Mouse (Mus musculus) embryo, embryonic 9.5 days (tissue): Measurements from ENCODE around the gene Ptprk.
A peak's percentile ranks its signal among the peaks of the same experiment; 100 is the strongest.

Source experiments
- DNase-seq: peaks from one replicate; pipeline ENCODE4 v3.0.0-alpha.2; 2017; ENCODE audit errors: extremely low spot score

Ptprk gene

DNA sequence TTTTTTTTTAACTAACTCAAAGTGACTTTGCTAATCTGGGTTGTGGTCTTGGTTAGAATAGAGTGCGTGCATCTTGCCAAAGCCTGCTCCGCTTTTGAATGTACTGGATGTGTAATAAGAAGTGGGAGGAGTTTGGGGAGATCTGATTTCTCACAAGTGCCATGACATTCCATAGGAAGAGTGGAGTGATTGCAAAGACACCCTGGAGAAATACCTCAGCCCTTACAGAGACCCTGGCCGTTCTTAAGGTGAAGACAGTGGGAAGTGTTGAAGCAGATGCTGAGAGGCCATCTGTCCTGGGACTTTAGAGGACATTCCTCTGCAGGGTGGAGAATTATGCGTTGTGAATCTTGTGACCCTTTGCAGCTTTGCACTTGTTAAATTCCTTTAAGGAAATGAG lies 110.7 kb downstream of the Ptprk start:
- DNase-seq, result no peak

DNA sequence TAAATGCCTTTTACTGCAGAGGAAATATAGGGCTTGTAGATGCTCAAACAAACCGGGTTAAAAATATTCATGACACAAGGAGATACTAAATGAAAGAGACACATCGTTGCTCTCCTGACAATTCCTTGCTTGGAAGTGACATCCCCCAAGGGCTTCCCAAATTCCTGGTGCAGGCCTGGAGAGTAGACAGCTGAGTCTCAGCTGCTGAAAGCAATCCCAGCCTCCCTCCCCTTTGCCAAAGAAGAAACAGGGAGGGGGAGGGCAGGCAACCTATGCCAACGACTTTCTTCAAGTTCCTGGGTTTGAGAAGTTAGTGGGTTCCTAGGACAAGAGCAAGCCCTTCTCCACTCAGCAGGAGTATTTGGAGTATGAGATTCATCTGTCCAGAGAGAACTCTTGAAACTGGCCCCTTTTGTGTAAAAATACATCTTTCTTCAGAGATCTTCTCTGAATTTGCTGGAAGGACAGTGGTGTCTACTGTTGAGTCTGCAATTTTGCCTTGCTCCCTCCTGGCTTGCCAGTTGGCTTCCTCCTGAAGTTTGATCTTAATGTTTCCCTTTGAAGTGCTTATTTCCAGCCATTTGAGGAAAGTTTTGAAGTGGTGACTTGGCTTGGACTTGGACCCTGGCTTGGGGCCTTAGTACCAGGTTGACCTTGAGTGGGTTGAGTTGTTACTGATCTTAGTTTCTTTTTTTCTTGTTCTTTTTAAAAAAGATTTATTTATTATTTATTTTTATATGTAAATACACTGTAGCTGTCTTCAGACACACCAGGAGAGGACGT lies 111.6 kb downstream of the Ptprk start:
- DNase-seq, result no peak

DNA sequence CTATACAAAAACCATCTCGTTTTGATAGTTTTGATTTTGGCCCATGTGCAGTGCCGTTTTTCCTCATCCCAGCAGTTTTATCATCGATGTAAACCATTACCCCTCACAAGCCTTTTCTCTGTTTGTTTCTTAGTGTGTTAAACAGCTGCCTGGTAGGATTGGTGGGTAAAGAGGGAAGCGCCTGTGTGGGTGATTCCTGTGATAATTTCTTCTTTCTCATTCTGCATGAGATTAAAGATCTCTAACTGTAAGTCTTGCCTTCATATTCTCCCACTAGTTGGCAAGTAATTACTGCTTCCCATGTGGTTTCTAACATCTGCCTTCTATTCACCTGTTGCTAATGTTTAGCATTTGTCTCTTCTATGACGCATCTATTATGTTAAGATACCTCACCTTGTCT lies 116.8 kb downstream of the Ptprk start:
- DNase-seq, result no peak

DNA sequence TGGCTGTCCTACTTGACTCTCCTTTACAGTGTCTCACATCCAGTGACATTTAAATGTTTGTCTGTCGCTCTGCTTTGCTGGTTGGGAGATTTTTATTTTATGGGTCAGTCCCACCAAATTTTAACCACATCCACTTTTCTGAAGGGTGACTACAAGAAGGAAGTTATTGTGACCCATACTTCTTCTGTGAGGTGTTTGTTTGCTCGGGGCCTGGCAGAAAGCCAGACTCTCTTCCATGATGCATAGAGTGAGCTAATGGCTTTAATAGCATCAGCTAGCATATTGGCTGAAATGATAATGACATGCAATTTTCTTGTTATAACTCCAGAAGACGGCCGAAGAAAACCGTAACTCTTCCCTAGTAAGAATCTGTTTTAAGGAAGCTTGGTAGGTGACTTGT lies 119.0 kb downstream of the Ptprk start:
- no peak for DNase-seq

DNA sequence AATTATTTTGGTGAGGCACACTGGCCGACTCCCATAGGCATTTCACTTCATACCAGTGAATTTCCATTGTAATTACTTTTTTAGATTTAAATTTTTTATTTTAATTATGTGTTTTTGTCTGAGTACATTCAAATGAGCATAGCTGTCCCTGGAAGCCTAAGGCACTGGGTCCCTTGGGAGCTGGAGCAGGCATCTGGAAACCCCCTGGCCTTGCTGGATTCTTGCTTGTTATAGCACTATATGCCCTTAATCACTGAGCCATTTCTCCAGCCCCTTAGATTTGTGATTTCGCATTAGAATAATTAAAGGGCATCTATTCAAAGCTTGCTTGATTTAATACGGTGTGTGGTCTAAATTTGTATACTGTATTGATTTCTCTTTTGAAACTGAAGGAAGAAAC lies 126.0 kb downstream of the Ptprk start:
- DNase-seq, result no peak

DNA sequence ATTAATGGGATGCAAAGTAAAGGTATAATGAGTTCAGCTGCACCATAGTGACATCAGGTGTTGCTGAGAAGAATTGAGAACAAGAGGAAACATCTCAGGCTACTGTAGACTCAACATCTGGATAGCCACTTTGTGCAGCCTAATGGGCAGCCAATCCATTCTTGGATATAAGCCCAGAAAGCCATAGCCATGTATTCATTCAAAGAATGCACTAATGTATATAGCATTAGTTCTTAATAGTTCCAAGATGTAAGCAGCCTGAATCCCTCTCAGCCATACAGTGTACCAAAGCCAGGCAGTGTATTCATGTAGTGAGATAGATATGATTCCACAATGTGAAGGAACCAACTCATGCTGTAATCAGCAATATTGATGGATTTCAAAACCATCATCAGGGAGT lies 134.8 kb downstream of the Ptprk start:
- no peak for DNase-seq

DNA sequence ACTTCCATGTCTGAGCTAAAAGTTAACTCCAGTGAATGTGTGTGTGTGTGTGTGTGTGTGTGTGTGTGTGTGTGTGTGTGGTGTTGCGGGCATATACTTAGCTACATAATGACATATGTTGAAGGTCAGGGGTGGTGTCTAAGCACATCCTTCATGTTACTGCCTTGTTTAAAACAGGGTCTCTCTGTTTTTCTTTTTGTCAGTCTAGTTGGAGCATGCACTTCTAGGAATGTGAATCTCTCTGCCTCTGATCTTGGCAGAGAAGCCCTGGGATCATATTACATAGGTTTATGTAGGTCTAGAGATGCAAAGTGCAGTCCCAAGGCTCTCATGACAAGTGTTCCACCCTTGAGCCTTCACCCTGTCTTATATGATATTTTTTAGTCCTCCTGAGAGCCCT lies 137.5 kb downstream of the Ptprk start:
- no peak for DNase-seq

DNA sequence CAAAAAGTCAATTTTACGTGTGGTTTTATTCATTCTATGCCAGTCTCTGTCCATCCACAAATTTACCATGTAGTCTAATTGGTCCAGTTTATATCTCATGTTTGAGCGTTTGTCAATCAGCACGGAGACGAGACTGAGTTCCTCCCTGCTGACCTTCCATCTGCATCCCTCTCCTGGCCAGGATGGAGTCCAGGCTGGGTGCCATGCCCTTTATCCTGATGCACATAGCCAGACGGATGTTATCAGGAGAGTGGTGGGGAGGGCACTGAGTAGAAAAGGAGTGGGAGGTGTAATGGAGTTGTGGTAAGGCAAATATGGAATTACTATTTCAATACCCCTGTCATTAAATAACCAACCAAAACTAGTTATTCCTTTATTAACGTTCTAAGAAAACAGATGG lies 140.5 kb downstream of the Ptprk start:
- DNase-seq, result no peak

DNA sequence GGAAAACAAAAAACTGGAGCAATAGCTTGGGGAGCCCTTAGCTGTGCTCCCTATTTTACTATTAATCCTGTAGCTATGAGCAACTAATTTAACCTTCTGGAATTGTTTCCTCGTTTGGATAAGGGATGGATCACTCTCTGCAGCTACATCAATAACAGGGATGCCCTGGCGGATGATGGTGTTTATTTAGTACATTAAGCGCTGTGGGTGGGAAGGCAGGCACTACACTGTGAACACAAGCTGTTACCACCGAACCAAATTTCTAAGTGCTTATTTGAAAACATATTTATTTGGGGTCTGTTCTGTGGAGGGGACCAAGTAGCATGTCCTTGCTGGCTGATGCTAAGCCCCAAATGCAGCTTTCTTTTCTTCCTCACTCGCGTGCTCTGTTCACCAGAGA lies 149.0 kb downstream of the Ptprk start:
- DNase-seq, result no peak

DNA sequence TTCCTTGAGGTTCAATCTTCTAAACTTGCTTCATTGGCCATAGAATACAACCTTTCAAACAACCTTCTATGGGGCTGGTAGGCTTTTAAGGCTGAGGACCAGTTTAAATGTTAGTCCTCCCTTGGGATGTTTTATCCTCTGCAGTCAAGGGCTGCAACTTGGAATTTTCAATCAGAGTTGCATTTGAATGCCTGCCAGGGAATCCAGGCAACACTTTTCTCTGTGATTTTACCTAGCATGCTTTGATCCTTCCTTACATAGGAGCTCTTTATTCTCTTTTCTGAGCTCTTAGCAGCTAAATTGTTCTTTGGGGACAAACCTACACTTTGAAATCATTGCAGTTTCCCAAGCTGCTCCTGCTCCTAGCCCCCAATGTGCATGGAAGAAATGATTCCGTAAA lies 149.8 kb downstream of the Ptprk start:
- DNase-seq, result no peak

DNA sequence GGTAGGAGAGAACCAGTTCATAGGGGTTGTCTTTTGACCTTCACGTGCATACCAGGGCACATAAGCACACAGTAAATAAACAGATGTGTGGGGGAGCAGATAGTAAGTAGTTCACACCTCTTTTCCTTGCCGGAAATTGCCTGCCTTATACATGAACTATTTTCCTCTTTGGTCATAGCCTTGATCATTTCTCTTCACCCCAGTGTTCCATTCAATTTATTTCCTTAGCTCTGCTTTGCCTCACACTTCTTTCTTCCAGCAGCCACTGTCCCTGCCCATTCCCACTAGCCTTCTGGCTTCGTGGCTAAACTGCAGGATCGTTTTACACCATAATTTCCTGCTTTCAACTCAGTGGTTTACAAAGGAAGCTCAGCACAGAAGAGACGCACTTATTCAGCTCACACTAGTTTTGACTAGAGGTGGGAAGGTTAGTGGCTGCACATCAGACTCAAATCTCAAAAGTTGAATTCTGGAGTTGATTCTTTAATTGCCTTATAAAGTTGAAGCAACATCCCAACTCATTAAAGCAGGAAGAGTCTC lies 151.0 kb downstream of the Ptprk start:
- DNase-seq, result no peak

DNA sequence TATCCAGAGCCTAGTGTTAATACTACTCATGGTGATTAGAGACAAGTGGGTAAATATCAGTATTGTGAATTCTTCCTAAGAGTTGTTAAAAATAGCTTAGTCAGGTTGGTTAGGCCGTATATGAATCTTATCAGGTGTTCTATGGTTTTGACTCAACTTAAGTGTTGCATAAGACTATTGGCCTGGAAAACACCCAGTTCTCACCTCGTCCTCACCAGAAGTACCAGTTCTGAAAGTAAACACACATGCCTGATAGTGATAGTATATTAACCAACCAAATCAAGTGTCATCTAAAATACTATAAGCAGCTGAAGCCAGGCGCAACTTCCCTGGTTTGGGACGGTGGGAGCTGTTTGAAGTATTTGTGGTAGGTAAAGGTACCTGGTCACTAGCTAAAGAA lies 153.1 kb downstream of the Ptprk start:
- DNase-seq, result no peak

DNA sequence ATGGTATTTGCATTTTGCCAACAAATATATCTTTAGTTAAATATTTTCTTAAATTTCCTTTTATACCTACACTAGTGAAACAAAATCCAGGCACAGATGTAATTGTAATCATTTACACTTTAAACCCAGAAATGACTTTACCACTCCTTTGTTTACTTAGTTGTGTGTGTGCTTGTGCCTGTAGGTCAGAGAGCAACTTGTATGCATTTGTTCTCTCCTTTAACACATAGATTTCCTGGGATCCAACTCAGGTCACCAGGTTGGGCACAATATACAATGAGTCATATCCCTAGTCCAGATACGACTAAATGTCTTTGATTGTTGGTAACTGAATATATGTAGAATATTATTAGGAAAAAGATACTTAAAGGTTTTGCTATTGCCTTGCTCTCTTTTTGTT lies 153.6 kb downstream of the Ptprk start:
- no peak for DNase-seq

DNA sequence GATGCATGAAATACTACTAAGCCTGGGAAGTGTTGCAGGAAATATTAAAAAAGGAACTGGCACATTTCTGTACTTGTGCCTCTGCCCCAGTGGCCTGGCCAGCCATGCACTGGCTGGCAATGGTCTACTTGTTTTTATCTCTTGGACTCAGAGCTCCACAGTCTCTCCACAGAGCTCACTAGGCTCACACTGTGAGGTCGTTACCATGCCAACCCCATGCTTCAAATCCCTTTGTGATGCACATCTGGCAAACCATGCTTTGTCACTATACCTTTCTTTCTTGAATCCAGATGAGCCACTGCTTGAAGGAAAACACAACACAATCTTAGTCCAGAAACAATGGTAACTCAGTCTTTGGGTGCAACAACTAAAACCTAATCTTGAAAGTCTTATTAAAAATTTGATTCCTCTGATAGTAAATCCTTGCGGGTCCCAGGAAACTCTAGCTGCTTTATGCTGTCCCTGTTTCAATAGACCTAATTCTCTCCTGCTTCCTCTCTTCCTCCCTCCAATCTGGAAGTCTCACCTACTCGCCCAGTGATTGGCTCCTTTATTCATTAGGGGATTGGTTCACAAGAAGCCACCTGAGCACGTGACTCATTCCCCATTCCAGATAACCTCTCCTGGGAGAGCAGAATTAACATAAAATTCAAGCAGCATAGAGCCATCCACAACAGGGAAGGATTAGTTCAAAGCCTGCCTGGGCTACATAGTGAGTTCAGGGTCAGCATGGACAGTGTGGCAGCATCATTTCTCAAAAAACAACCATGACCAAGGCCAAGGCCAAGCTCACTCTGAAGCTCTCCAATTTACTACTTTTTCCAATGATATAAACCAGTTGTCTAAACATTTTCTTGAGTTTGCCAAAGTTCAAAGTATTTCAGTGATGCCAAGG lies 157.9 kb downstream of the Ptprk start:
- peak; percentile 47 for DNase-seq

DNA sequence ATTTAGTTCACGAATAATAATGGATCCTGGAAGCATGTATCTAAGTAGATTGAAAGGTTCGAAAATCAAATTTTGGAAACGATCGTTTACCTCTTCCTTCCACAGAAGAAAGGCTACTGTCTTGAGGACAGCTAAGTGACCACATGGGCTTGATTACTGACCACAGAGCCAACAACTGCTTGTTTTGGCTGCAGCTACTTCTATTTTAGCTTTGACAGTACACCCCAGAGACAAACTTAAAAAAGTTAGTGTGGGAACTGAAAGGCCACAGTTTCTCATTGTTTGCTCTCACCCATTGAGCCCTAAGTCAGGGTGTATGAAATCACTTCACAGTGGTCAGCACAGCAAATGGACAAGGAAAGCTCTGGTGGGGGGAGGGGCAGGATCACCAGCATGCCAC lies 174.4 kb downstream of the Ptprk start:
- no peak for DNase-seq

DNA sequence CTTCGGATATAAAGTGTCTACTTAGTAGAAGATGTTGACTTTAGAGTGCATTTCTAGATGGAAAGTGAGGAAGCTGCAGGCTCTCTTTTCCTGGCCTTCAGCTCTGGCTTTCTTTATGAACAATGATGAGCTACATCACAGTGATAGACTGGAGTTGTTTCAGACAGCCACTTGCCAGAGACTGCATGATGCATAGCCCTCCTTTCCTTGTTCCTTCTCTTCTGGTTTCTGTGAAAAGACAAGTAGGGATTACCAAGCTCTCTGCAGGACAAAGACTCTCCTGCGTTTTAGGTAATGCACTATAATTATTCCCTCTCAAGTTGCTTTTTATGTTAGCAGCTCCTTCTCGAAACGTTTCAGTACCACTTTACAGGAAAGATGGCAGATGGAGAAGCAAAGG lies 176.8 kb downstream of the Ptprk start:
- no peak for DNase-seq

DNA sequence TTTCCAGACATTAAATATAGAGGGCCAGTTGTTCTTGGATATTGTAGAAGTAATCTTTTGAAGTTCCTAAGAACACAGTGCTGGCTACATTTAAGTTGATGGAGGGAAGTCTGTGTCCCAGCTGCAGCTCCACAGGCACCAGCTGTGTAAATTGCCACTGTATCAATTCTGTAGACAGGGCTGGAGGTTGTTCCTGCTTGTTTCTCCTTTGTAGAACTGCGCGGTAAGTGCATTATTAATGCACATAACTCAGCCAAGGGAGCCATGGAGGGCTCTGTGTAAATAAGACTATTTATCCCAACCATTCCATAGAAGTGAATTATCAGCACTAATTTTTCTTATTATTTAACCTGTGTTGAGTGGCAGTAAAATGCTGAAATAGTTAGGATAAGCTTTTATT lies 186.0 kb downstream of the Ptprk start:
- no peak for DNase-seq

DNA sequence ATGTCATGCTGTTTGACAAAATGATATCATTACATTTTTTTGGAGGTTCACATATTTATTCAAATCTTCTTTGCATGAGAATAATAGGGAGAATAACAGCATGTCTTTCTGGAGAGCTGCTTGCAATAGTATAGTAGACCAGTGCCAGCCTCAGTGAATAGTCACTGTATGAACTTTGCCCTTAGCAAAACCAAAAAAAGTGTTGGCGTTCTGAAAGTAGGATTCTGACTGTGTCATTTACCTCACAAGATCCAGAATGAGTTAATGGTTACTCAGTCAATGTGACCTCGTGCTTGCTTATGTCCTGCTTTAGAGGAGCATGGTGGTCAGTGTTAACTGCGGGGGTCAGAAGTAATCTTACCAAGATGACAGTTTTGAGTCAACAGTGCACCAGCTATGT lies 187.5 kb downstream of the Ptprk start:
- no peak for DNase-seq

DNA sequence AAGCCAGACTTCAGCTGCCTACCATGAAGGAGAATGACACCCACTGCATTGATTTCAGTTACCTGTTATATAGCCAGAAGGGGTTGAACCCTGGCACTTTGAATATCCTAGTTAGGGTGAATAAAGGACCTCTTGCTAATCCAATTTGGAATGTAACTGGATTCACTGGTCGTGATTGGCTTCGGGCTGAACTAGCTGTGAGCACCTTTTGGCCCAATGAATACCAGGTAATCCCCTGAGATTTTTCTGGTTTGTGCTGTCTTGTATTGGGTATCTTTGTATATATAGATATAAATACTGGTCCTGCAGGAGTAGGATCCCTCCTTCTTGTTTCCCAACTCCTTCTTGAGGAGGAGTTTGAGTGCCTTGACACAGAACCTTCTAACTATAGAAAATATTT lies 188.9 kb downstream of the Ptprk start:
- no peak for DNase-seq

DNA sequence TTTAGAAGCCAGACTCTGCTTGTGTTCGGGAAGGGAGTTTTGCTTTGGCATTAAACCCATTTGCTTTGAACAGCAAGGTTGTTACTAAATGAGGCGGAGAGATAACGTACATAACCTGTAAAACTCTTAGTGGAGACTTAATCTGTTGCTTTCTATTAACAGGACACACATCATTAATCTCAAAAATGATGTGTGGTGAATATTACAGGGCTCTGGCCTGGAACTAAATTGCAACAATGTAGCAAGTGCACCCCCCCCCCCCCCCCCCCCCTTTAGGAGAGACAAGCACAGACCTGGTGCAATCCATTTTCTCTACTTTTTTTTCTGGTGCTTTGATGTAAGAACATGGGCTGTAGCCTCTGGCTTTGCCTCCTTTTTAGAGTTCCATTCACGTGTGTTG lies 195.7 kb downstream of the Ptprk start:
- DNase-seq, result no peak

DNA sequence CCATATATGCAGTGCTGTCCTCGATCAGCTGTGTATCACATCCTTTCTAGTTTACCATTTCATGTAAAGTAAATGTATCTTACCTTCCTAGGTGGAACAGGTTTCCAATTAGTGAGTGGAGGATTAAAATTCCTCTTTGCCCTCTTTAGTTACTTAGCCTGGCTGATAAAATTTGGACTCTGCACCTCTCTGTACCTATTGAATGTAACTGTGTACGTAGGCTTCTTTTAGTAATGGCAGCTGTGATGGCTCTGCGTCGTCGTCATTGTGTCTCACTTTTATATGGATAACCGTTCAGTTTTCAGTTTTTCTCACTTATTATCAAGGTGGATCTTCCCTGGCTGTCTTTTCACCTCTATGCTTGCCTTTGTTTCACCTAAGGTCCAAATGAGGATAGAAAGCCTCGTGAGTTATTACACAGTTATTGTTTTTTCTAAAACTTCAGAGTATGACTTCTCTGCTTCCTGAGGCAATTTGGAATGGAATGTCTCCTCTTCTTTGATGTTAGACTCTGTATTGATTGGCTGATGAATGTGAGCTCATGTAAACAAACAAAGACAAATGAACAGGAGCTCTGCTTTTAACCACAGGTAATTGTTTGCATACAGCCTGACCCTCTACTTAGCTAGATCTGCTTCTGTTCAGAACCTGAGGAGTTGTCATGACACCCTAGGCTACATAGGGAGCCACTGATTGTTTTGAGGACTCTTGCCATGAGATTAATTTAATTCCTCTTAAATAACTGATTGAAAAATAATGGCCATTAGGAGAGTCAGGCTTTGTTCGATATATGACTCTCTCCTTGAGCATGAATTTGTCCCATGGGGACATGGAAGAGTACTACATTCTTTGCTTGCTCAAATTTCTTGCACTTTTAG lies 197.3 kb downstream of the Ptprk start:
- no peak for DNase-seq

DNA sequence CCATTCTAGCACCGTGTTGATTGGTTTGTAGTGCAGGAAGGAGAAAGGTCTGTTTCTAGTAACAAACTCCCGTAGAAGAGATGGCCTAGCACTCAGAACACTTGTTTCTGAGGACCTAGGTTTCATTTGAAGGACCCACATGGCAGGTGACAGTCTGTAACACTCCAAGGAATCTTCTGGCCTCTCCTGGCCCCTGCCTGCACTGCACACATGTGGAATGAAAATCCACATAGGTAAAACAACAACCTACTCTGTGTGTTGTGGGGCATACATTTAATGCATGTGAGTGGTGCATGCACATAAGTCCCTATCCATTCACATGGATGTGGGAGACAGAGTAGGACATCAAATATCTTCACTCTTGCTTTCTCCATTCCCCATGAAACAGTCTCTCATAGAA lies 204.1 kb downstream of the Ptprk start:
- DNase-seq, result no peak
